Mouse (Mus musculus) hindlimb bud, embryonic 11.5 days (tissue): ENCODE measurements around the gene Wfdc1.

ENCODE experiments used
- DNase-seq: peaks from one replicate; pipeline ENCODE4 v3.0.0-alpha.2; 2012; ENCODE audit warnings: low read depth, low spot score; ENCODE audit errors: extremely low spot score

Gene Wfdc1

DNA sequence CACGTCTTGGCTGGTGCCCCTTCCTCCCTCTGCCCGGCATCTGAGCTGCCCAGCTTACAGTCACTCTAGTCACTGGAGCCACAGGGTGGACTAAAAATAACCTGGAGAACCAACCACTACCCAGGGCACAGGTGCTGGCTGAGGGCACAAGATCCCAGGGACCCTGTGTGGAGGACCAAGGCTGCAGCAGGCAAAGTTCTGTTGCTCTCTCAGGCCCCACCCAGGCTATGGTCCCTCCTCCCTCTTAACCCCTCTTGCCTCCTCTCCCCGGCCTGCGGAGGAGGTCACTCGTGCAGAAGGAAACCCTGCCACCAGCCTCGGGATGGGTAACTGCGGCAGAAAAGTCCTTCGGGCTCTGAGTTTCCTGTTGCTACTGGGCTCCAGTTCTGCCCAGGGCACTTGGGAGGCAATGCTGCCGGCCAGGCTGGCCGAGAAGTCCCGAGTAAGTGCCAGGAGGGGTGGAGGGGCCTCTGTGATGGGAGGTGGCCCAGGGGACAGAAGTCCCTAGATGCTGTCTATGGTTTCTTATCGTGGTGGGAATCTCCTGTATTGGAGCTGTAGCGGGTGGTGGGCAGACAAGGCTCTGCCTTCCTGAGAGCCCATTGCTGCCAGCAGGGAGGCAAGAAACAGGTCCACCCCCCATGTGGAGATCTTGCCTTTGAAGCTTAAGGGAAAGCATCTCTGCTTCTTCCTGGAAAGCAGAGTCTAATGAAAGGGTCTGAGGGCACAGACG is at the start of gene Wfdc1:
Wfdc1 (plus strand) TSS at position 147 of the 733 bp plus-strand sequence.
- no peak for DNase-seq

DNA sequence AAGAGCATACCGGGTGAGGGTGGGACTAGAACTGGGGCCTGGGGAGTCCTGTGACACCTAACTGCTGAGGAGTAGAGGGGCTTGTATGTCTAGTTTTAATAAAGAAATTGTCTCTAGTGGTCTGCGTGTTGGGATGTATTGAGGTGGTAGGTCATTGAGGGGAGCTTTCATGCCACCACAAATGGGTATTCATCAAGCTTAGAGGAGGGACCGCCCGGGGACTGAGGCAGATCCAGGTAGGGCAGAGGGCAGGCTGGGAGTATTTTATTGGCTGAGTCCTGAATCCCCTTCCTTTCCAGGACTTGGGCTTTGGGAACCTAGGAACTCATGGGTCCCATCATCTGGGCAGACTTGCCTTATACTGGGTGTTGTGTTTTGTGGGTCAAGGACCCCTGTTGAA is 49.4 kb upstream of the Wfdc1 start:
- no peak for DNase-seq

DNA sequence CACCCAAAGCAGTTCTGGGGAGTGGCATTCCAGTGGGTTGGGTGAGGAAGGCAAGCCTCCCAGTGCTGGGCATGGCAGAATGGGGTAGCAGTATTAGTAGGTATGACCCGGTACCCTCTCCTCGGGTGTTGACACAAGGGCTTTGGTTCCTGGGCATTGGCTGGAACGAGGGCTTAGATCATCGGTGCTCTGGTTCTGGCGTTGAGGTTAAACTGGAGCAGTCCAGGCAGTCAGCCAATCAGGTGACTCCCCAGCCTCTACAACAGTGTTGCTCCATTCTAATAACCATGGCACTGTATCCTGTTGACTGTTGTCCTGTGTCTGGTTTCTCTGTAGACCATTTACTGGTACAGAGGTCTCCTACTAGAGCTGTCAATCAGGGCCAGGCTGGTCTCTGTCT is 48.6 kb upstream of the Wfdc1 start:
- no peak for DNase-seq

DNA sequence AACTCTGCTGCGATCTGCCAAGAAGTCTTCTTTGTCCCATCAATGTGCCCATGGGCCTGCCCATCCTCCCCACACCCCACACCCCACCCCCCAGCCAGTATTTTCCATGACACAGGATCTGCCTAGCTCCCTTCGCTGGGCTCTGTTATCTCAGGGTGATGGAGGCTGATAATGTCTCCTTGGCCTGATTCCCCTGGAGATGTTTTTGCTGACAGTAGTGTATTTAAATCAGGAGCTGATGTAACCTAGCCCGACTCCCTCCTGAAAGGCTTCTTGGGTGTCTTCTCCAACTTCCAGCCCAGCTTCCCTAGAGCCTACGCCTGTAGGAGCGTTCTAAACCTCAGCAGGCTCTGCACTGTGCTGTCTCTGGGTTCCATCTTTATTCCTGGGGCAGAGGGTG is 47.3 kb upstream of the Wfdc1 start:
- no peak for DNase-seq

DNA sequence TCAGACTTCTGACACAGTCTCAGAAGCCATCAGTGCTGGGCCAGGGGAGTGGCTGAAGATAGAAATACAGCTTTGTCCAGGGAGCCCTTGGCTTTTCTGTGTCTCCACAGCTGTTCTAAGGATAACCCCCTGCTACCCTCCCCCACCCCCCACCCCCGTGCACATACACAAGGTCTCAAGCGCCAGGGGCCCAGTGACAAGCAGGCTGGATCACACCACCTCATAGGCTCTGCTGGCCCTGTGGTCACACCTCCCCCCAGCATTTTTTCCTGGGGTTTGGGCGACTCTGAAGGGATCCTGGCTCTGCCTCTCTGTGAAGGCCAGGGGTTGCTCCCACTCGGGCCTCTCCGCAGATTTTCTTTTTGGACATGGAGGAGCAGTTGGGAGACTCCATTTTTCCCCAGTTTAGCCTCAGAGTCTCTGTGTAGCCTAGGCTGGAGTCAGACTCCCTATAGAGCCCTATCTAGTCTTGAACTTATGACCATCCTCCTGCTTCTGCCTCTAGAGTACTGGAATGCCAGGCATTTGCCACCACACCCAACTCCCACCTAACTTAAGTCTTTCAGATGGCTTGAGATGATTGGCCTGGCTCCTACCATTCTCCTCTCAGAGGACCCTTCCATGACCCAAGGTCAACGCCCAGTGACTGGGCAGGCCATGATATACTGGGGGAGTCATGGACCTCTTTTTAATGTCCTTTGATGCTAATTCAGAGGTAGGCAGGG is 45.9 kb upstream of the Wfdc1 start:
- no peak for DNase-seq

DNA sequence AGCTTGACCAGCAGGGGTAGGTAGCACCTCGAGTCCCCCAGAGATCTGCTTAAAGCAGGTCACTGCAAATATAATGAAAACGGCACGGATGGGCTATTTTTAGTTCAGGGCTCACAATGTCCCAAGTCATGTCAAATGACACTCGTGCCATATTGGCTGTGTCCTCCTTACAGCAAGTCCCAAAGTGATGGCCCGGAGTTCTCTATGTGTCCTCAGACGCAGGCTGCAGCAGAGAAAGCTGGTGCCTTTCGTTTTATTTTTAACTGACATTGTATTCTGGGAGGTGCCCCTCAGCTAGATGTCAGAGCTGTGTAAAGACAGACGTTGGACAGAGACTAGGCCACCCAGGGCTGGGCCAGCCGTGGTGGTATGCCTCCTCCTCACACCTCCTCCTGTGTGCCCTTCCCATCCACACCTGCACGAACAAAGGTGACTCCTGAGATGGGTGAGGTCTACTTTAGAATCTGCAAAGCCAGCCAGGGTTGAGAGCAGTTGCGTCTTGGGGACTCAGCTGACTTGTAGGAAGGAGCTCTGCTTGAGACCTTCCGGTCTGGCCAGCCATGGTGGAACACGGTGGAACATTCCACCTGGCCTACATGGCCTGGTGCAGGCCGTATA is 45.2 kb upstream of the Wfdc1 start:
- DNase-seq = no peak

DNA sequence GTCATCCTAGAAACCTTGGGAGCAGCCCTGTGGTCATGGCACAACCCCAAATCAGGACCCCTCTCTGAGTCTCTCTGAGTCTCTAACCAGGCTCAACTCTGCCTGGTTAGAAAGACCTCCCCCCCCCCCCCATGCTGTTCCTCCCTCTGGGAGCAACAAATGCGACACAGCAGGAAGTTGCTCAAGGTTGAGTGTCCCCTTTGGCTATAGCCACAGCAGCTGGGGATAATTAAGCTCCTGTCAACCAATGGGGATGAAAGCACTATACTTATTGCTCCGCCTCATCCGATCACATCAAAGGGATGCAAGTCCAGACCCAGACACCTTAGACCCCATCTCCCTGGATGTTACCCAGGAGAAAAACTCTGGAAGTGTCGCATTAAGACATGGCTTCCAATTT is 43.6 kb upstream of the Wfdc1 start:
- no peak for DNase-seq

DNA sequence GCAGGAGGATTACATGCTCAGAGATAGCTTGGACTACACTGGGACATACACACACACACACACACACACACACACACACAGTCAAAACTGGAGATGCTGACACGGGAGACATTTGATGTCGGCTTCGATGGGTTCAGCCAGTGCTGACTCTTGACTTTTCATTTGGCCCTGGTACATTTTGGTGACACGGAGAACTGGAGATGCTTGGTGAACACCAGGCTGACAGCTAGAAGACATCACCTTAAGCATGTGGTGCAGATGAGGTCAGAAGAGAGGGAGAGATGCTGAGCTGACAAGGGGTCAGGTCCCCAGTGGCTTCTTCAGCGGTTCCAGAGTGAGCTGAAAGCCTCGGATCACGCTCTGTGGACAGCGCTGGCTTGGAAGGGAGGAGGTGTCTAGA is 43.1 kb upstream of the Wfdc1 start:
- DNase-seq = no peak

DNA sequence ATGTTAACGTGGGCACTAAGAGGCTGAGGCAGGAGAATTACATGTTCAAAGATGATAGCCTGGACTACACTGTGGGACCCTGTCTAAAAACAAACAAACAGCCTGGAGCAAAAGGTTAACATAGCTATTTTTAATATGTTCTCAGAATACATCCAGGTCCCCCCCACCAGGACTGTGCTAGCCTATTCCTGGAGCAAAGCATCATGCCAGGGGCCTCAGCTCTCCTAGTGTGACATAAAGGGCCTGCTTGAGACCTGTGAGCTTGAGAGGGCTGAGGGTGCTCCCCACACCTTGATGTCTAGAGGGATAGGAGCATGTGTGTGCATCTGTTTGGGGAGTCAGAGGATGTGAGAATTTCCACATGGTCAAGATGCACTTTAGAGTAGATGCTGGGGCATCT is 42.4 kb upstream of the Wfdc1 start:
- DNase-seq = no peak

DNA sequence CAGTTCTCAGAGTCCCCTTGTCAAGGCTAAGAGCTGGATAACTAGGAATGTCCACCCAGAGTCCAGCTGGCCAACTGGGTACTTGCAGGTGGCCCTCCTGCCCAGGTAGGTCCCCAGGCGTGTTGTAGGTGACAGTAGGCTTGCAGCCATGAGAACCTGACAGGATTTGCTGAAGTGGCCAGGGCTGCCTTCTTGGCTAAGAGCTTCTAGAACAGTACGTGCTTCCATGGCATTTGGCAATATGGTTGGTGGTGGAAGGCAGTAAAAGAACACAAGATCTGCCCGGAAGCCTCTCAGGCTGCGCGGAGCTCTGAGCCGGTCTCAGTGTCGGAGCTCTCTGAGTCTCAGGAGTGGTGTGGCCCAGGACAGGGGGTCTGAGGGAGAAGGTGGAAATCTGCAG is 41.2 kb upstream of the Wfdc1 start:
- no peak for DNase-seq

DNA sequence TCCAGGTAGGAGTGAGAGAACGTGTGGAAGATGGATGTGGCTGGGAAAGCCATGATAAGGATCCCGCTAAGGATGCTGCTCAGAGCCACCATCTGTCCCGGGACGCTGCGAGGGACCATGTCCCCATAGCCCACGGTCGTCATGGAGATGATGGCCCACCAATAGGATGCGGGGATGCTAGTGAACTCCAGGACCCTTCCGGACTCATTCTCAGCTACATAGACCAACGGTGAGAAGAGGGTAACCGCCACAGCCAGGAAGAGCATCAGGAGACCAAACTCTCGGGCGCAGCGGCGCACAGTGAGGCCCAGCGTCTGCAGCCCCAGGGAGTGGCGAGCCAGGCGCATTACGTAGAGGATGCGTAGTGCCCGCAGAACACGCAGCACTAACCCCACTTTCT is 40.4 kb upstream of the Wfdc1 start:
- no peak for DNase-seq

DNA sequence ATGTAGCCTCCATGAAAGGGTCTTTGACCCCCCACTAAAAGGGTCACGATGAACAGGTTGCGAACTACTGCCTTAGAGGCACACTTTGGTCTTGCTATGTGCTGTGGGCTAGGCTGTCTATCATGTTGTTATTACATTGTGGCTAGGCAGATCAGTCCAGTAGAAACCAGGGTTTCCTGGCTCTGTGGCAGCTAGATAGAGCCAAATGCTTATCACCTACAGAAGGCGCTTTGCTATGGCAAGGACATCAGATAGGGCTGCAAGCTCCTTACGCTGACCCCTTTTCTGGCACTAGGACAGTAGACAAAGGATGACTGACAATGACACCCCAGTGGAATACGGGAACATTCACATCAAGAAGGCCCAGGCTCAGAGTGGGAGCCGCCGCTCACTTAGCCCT is 39.0 kb upstream of the Wfdc1 start:
- no peak for DNase-seq

DNA sequence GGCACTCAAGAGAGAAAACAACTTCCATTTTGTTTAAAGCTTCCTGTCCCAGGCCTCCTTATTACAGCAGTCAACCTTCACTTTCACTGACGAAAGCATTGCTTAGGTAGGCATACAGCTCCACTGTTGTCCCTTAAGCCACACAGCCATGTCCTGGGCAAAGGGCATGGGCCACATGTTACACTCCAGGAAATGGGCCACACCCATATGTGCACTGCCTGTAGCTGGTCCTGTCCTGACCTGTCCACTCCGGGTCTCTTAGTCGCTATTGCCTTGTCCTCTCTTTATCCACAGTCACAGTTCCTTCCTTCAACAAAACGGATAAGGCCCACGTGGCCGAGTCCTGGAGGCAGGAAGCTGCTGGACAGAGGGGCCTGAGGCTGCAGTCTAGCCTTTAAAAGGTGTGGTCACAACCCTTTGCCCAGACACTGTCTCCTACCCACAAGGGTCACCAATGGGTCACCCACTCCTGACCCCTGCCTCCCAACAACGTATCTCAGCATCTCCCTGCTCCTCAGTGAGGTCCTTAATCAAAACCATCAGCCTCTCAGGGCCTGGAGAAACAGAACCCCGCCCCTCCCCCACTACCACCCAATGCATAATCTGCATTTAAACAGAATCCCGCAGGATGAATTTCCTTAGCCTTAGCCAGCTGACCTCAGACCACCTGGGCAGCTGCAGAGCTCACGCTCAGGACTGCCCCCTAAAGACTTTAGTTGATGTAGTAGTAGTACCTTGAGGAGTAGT is 38.4 kb upstream of the Wfdc1 start:
- no peak for DNase-seq

DNA sequence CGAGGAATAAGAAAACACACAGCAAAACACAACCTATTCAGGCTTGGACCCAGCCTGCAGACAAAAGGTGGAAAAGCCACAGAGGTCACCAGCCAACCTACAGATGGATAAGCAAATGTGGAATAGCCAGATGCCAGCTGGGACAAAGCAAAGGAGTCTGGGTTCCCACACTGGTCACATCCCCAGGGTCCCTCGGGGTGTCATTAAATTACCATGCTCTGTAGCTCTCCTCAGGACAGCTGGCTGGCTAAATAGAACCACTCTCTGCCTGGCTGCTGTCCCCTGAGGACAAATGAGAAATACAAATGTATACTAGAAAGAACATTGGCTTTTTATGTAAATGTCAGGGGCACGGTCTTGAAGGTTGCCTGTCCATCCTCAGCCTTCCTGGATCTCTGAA is 35.3 kb upstream of the Wfdc1 start:
- no peak for DNase-seq

DNA sequence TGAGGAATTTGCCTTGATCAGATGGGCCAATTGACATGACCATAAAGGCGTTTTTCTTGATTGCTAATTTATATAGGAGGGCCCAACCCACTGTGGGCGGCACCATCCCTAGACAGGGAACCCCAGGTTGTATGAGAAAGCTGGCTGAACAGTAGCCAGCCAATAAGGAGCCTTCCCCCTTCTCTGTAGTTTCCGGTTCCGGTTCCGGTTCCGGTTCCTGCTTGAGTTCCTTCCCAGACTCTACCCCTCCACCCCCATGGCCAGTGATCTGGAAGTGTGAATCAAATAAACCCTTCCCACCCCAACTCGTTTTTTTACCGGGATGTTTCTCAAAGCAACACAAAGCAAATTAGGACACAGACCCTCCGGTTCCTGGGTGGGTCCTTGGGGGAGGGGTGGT is 33.9 kb upstream of the Wfdc1 start:
- DNase-seq = no peak

DNA sequence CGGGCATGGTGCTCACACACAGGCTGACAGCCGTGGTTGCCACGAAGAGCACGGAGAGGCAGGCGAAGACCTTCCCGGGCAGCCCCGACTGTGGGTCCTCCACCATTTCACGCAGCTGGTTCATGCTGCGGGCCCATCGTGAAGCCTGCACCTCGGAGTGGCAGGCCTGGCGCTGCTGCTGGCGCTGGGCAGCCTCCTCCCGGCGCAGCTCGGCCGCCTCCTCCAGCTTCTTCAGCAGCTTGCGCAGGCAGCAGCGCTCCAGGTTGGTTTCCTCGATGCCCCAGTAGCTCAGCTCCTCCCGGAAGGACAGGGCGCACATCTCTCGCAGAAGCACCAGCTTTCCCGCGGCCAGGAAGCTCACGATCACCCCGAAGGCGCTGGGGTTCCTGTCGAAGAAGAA is 33.3 kb upstream of the Wfdc1 start:
- no peak for DNase-seq

DNA sequence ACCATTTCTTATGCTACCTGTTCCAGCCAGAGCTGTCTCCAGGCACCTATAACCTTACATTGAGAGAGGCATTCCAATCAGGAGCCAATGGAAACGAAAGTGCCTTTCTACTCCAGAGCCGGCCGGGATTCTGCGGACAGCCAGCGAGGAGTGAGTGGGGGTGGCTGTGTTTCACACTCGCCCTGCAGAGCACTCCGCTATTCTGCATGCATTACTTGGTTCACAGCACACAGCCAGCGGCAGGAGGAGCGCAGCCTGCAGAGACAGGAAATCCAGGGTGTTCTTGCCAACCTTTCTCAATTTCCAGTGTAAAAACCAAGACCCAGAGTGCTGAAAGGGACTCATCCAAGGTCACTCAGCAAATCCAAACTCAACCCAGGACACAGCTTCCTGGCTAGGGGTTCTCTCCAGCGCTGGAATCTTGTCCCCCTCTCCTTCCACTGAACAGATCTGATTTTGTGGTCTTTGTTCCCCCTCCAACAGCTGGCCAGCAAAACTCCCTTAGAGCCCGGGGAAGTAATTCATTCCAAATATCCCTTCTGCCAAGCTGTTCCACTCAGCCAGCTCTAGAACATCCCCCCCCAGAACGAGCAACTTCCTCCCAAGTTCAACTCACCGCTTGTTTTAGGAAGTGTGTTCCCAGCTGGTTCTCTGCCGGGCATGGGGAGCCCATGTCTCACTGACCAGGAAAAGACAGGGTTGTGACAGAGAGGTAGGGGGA is 31.4 kb upstream of the Wfdc1 start:
- no peak for DNase-seq

DNA sequence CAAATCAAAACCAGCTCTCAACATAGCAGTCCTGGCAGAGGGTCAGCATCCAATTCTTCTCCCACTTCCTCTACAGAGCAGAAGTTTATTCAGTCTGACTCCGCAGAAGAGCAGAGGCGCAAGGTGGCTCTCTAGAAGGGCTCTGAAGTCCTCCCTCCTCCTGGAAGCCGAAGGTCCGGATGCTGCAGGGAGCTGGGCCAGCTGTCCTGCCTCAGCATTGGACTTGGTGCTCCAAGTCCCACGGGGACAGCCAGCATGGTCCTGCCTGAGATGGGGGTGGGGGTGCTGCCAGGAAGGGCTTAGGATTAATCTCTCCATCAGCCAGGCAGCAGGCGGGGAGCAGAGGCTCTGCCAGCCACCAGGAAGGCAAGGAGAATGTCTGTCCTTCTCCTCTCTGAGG is 30.8 kb upstream of the Wfdc1 start, which contains the start of gene Kcng4:
Kcng4 (minus strand) TSS at position 303 of the 400 bp plus-strand sequence.
- DNase-seq = no peak

DNA sequence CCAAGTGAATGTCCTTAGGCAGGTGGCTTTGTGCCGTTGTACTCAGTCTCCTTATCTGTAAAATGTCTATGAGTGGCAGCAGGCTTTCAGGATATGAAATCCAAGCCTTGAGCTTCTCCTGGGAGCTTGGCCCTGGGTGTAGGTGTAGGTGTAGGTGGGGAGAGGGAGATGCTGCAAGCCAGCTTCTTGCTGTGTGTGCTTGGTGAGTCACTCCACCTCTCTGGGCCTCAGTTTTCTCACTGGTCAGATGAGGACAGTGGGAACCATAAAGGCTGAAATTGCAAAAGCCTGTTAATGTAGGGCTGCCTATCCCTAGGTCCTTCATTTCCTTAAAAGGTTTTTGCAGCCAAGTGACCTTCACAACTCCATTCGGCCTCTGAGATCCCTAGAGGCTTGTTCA is 30.2 kb upstream of the Wfdc1 start:
- no peak for DNase-seq

DNA sequence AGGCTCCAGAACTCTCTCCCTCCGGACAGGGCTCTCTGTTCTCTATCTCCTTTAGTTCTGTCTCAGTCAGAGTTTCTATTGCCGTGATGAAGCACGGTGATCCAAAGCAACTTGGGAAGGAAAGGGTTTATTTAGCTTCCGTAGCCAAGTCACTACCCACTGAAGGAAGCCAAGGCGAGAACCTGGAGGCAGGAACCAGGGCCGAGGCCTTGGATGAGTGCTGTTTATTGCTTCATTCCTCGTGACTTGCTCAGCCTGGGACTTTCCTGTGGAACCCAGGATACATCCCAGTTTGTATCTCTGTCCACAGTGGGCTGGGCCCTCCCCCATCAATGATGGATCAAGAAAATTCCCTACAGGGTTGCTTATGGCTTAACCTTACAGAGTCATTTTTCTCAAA is 29.4 kb upstream of the Wfdc1 start:
- no peak for DNase-seq

DNA sequence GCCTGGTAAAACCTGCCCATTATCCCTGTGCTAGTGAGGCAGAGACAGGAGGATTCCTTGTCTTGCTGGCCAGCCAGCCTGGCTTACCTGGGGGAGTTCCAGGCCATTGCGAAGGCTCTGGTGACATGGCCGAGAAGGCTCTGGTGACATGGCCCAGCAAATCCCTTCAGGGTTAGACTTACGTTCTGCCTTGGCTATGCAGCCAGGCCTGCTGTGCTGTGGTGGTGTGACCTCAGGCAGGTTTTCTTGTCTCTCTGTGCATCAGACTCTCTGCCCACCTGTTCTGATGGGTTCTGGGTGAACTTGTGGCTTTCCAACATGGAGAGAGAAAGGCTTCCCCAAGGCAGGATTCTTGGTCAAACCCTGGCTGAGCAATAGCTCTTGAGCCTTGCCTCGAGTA is 28.8 kb upstream of the Wfdc1 start:
- no peak for DNase-seq
